Mouse (Mus musculus): ENCODE measurements around the gene Adam12.
"Not testable (repeated sequence)": the region's sequence is repeated elsewhere in the genome, so short reads cannot be mapped to it uniquely, and the experiment has no call there.

Gene Adam12

DNA sequence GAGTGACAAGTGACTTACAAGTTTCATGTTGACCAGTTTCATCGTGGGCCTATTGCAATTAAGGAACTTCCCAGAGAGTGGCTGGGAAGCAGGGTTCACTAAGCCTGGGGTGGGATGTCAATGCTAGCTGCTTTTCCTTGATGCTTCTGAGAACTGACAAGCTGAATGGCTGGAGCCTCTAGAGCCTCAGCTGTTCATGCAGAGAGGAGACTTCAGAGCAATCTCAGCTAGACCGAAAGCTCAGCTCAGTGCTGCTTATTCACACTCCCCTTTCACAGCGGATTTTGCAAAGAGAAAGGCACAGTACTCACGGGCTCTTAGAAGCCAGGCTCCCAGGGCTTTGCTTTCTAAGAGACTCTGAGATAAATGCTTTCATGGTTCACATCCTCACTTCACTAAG is 295.6 kb downstream of the Adam12 start:
- no peak for DNase-seq (ENCODE audit: low read depth, low spot score)

DNA sequence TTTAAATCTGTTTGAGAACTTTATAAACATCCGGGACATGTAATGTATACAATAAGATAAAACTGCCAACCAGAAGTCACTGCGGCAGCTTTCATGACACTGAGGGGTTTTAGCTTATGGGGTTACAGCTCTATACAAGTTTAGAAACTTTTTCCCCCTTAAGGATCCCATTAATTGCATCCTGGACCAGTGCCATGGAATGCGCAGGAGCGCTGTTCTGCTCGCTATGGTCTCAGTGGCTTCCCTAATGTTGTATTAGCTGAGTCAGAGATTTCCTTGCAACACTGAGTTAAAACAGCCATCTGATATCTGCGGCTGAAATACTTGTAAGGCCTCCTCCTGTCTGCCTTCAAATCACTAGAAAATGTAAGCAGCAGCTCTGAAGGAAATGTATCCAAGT is 298.6 kb downstream of the Adam12 start:
- no peak for DNase-seq (ENCODE audit: low read depth, low spot score)

- no peak for DNase-seq (ENCODE audit: low read depth, low spot score)
Observed at GRCm38 (mm10) chr7:133931481-133931880, 300.5 kb downstream of the Adam12 start.

DNA sequence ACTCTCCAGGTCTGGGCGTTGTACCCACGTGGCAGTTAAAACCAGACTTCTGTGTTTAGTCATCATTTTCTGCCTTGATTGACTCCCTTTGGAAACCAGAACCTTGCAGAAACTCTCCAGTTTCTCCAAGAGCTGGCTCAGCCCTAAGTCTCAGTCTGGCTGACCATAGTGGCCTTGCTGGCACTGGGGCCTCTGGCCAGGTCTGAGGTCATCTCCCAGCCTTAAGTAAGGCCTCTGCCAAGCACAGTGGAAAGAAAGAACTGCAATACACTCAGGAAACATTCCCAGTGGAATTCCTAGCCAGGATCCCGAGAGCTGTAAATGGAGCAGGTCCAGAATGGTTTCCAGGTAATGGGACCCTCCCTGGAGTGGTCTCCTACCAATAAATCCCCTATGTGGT is 303.0 kb downstream of the Adam12 start:
- DNase-seq (ENCODE audit: low read depth, low spot score), result no peak

DNA sequence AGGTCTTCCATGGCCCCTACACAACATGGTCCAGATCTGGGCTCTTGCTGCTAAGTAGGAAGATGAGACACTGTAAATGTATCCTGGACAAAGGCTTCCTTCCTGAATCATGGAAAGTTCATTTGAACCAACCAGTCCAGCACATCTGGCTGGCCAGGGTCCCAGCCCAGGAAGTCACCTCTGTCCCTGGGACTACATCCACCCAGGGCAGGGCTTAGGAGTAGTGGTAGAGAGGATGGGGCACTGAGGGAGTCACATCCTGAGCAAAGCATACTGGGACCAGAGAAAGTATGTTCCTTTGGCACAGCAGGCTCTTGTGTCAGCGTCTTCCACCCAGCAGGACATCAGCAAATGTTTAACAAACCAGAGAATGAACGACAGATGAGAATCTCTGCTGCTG is 306.2 kb downstream of the Adam12 start:
- no peak for DNase-seq (ENCODE audit: low read depth, low spot score)

DNA sequence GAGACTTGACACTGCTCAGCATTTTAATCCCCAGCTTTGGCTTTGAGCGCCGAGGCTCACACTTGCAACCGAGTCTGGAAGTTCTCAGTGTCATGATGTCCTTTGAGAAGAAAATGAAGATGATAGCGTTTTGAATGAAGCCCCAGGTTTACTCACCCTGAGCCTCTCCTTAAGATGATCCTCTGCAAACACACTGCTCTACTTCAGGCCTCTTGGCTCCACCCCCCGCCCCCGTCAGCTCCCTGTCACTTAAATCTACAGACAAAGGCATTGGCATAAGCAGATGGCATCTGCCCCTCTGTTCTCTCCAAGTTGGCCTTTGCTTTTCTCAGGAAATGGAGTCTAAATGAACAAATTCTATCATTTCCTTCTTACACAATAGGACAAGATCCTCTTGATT is 308.0 kb downstream of the Adam12 start:
- DNase-seq (ENCODE audit: low read depth, low spot score), result no peak

DNA sequence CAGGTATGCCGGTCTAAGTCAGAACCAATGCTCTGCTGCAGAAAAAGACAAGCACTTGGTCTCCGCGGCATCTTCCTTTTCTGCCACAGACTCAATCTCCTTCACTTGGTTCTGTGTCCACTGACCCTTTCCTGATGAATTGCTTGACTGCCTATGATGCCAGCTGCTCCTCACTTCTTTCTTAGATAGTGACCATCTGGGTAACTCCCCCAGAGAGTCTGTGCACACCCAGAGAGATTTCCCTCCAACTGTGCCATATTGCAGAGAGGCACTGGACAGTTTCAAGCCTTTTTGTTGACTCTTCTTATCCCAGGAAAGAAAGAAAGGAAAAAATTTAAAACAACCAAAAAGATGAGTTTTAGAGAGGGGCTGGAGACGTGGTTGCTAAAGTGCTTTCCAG is 310.7 kb downstream of the Adam12 start:
- no peak for DNase-seq (ENCODE audit: low read depth, low spot score)

- no peak for DNase-seq (ENCODE audit: low read depth, low spot score)
Observed at GRCm38 (mm10) chr7:133920724-133921123, 311.2 kb downstream of the Adam12 start.

DNA sequence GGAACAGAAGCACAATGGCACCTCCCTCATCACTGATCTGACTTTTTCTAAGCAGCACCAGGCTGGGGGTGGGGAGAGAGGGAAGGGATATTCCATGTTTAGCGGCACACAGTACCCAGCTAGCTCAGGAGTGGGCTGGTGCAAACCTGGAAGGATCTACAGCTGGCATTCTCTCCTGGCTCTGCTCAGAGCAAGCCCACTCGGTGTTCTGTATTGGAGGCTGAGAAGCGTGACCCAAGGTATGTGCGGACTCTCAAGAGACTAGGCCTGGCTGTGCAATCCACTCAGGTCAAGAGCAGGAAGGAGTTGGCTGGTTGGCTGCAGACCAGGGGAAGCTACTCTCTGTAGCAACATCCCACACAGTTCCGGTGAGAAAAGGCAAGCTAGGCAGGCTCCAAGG is 312.0 kb downstream of the Adam12 start:
- no peak for DNase-seq (ENCODE audit: low read depth, low spot score)

- DNase-seq (ENCODE audit: low read depth, low spot score), result no peak
Observed at GRCm38 (mm10) chr7:133919306-133919705, 312.6 kb downstream of the Adam12 start.

DNA sequence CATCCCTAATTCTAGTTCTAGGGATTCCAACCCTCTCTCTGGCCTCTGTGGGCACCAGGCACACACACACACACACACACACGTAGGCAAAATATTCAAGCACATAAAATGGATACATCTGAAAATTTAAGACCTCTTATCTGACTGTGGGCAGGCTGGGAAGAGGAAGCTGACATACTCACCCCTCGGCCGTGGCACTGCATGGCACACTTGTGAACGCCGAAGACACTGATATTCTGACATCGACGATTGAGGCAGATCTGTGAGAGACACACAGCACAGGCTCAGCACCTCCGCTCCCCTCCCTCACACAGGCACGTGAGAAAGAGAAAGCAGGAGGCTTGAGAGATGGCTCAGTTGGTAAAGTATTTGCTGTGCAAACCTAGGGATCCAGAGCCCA is 315.7 kb downstream of the Adam12 start:
- DNase-seq (ENCODE audit: low read depth, low spot score), result no peak

DNA sequence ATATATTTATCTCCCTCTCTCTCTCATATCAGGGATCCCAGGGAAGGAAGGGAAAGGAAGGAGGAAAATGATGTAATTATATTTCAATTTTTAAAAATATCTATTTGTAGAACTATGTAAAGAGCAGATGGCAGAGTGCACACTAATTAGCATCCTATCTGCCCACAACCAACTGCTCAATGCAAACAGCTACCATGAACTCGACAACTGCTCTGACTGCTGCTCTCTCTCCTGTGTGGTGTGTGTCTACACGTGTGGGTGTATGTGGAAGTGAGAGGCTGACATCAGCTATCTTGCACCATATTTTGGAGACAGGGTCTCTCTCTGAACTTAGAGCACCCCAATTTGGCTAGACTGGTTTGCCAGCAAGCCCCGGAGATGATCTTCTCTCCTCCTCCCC is 320.1 kb downstream of the Adam12 start:
- no peak for DNase-seq (ENCODE audit: low read depth, low spot score)

- DNase-seq (ENCODE audit: low read depth, low spot score), result no peak
Observed at GRCm38 (mm10) chr7:133909833-133910375, 322.0 kb downstream of the Adam12 start.

- no peak for DNase-seq (ENCODE audit: low read depth, low spot score)
Observed at GRCm38 (mm10) chr7:133908966-133909365, 323.0 kb downstream of the Adam12 start.

GRCm38 (mm10) chr7:133899391-133899790 is 332.6 kb downstream of the Adam12 start:
- DNase-seq (ENCODE audit: low read depth, low spot score), result no peak

DNA sequence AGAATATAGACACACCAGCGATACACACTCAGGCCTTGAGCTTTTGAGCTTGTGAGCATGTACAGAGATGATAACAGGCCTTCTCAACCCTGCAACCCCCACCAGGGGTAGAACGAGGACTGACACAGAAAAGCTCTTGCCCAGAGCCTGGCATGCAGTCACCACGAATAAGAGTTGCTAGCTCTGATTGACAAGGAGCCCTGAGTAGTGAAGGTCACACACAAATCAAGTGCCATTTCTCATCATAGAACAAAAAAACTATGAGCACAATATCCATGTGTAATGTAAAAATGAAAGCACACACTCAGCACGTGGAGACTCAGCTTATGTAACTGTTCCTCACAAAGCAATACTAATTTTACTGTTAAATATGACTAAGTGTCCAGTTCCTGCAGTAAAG is 340.1 kb downstream of the Adam12 start:
- DNase-seq (ENCODE audit: low read depth, low spot score), result no peak

DNA sequence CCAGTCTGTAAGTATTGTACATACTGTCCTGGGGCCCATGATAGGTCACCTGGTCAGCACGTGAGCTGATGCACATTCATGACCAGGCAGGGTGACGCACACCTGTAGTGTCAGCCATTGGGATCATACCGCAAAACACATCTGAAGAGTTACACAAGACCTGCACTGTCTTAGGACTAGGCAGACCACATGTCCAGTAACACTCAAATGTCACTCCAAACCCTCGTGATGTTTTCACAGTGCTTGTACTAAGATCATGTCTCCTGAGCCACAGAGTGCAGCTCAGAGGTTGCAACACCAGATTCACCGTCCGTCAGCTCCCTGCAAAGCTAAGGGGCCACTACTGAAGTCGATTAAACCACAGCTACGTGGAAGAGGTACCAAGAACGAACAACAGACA is 340.6 kb downstream of the Adam12 start:
- no peak for DNase-seq (ENCODE audit: low read depth, low spot score)

- DNase-seq (ENCODE audit: low read depth, low spot score), result no peak
Observed at GRCm38 (mm10) chr7:133889986-133890385, 342.0 kb downstream of the Adam12 start.

DNA sequence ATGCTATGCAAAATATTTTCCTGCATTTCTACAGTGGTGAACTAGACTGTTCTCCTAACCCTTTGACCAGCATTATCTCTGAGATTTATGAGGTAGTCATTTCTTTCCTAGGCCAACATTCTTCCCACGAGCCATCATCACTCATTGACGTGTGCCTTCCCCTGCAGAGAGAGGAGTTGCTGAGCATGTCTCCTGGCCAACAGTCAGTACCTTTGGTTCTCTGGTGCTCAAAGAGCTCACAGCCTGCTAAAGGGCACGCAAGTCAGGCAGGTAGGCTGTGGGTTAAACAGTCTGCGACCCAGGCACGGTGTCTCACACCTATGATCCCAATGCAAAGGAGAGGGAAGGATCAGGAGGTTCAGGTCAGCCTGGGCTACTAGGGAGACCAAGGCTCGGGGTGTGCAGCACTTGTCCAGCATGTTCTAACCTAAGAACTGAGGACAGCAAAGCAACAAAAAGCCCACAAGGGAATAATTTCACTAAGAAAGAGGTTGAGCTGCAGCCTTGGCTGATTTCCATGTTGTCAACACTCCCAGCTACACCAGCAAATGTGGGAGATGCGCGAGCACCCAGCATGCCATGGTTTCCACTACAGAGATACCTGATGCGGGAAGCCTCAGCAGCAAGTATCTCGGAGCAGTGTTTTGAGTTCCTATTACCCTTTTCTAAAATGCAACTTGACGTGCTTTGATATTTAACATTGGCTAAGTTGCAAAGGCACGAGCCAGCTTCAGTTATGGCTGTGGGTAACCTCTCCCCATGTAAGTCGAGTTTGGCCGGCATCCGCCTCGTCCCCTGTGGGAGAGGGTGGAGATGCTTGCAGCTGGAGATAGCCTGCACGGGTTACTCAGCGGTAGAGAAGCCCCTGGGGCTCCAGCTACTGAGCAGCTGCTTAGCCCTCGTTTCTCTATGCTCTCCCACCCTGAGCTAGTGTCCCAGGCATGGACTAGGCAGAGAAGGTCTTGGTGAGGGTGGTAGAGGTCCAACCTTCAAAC is 342.7 kb downstream of the Adam12 start:
- DNase-seq (ENCODE audit: low read depth, low spot score), result no peak

- DNase-seq (ENCODE audit: low read depth, low spot score), result not testable (repeated sequence)
Observed at GRCm38 (mm10) chr7:133884759-133885431, 347.1 kb downstream of the Adam12 start.

- DNase-seq (ENCODE audit: low read depth, low spot score), result no peak
Observed at GRCm38 (mm10) chr7:133879761-133880160, 352.2 kb downstream of the Adam12 start.

GRCm38 (mm10) chr7:133876646-133877342 is 355.2 kb downstream of the Adam12 start:
- DNase-seq (ENCODE audit: low read depth, low spot score), result no peak

Measured in ZHBTc4 (cell line).